ENCODE assay signal across 23 mouse cellular contexts in the genomic region with DNA sequence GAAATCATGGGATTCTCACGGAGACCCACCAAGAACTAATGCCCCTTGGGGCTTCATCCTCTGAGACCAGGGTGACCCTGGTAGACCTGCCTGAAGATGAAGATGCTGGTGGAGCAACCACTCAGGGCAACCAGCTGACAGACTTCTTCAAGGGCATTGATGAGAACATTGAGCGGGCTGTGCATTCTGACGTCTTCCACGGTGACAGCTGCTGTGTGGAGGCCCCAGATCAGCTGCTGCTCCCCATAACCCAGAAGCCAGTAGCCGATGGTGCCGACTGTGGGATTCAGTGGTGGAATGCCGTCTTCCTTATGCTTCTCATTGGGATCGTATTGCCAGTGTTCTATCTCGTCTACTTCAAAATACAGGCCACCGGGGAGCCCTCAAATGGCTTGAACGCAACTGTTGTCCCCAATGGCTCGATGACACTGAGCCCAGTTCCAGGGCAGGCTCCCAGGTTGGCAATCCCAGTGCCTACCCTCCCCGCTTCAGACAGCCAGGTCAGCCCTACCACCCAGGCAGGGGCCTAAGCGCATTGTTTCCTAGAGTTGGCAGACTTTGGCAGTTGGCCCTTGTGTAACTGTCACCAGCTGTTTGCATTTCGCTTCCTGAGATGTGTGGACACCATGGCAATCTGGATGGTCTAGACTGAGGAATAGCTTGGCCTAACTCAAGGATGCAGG.
"Had no signal": no experiment of that assay in that cellular context is flagged by ENCODE, and none has a peak within 500 bp of the region (broad histone marks: within the 10 kb centered on the region; RNA-seq: fewer than 3 reads in every experiment).

No protein-coding gene starts in this region.

- ATAC-seq: hindbrain, embryonic 16.5 days; intestine, embryonic 16.5 days; liver, embryonic 12.5 days had no signal

- DNase-seq: gastrocnemius, postnatal 14 days; gastrocnemius, postnatal 36 days; heart, adult 2 months; heart, postnatal 14 days; heart, postnatal 36 days; kidney, adult 11 months; kidney, adult 2 months; kidney, adult 9 months; kidney, postnatal 14 days; kidney, postnatal 36 days; layer of hippocampus, adult 9-11 months; layer of hippocampus, postnatal 36 days had no signal

- H3K9me3 ChIP-seq: heart, embryonic 12.5 days; kidney, embryonic 15.5 days; limb, embryonic 13.5 days; limb, embryonic 15.5 days; liver, embryonic 12.5 days had no signal

- H3K4me2 ChIP-seq: heart, embryonic 12.5 days; hindbrain, embryonic 14.5 days; kidney, embryonic 15.5 days; limb, embryonic 13.5 days; limb, embryonic 15.5 days; liver, embryonic 12.5 days had no signal

- H3K27ac ChIP-seq: heart, adult 2 months; hindbrain, embryonic 14.5 days; kidney, embryonic 15.5 days; kidney, postnatal 0 days; left cerebral cortex, adult 2 months; limb, embryonic 13.5 days; limb, embryonic 15.5 days; liver, embryonic 12.5 days; liver, embryonic 14.5 days had no signal

- H3K9ac ChIP-seq: heart, embryonic 12.5 days; hindbrain, embryonic 14.5 days; kidney, embryonic 15.5 days; limb, embryonic 13.5 days; limb, embryonic 15.5 days; liver, embryonic 12.5 days; liver, embryonic 14.5 days had no signal

- H3K27me3 ChIP-seq: heart, embryonic 12.5 days; kidney, embryonic 15.5 days; limb, embryonic 13.5 days; limb, embryonic 15.5 days; liver, embryonic 12.5 days had no signal

- H3K4me3 ChIP-seq: heart, adult 2 months; heart, embryonic 12.5 days; kidney, embryonic 15.5 days; left cerebral cortex, adult 2 months; limb, embryonic 13.5 days; limb, embryonic 15.5 days; liver, embryonic 12.5 days had no signal
